Mouse (Mus musculus) midbrain, embryonic 16.5 days (tissue): ENCODE measurements at regions not wholly inside any gene's neighbourhood (a gene's known extent, or its start where the extent isn't known, plus 50 kb on each side); places are given as distances from the start of the nearest gene placed in this dataset.

Experiments
- ATAC-seq: fragments of 200-750 bp; cut with Nextera tagmentation; 2 replicates; pipeline ENCODE4 v1.8.0; 2017; ENCODE audit warnings: moderate TSS enrichment
- H3K27ac ChIP-seq: fragments of 300-500 bp; sonication (generic); 2 replicates; pipeline ENCODE4 v1.5.1; 2014; ENCODE audit warnings: mild to moderate bottlenecking, low read length, mixed read lengths
- H3K27me3 ChIP-seq: fragments of 300-500 bp; sonication (generic); 2 replicates; pipeline ENCODE4 v1.6.1; 2014; ENCODE audit warnings: low read depth, low read length, mixed read lengths; ENCODE audit not compliant: control insufficient read depth, insufficient read depth
- H3K36me3 ChIP-seq: fragments of 300-500 bp; sonication (generic); 2 replicates; pipeline ENCODE4 v1.6.1; 2014; ENCODE audit warnings: mild to moderate bottlenecking, low read length, moderate library complexity, mixed read lengths; ENCODE audit not compliant: control insufficient read depth, insufficient read depth
- H3K4me1 ChIP-seq: fragments of 300-500 bp; sonication (generic); 2 replicates; pipeline ENCODE4 v1.6.1; 2014; ENCODE audit warnings: mild to moderate bottlenecking, low read length, mixed read lengths; ENCODE audit not compliant: control insufficient read depth, insufficient read depth
- H3K4me2 ChIP-seq: fragments of 300-500 bp; sonication (generic); 2 replicates; pipeline ENCODE4 v1.6.1; 2014; ENCODE audit warnings: mild to moderate bottlenecking, low read length, mixed read lengths
- H3K4me3 ChIP-seq: fragments of 300-500 bp; sonication (generic); 2 replicates; pipeline ENCODE4 v1.5.1; 2014; ENCODE audit warnings: low read depth, mild to moderate bottlenecking, low read length, moderate library complexity, mixed read lengths
- H3K9ac ChIP-seq: fragments of 300-500 bp; sonication (generic); 2 replicates; pipeline ENCODE4 v1.6.1; 2014; ENCODE audit warnings: low read depth, low read length, mixed read lengths
- H3K9me3 ChIP-seq: fragments of 300-500 bp; sonication (generic); replicated peaks from 2 replicates; pipeline ENCODE4 v1.6.1; 2014; ENCODE audit warnings: mild to moderate bottlenecking, low read length, mixed read lengths; ENCODE audit not compliant: control insufficient read depth, poor library complexity, severe bottlenecking
- WGBS: fragments of 180-500 bp; shearing (Covaris S2); extraction: QIAGEN DNeasy Blood & Tissue Kit; methylation state at CpG from one replicate; pipeline ENCODE4 v1.1.7; 2014; 5-methylcytosine and 5-hydroxymethylcytosine counted together

DNA sequence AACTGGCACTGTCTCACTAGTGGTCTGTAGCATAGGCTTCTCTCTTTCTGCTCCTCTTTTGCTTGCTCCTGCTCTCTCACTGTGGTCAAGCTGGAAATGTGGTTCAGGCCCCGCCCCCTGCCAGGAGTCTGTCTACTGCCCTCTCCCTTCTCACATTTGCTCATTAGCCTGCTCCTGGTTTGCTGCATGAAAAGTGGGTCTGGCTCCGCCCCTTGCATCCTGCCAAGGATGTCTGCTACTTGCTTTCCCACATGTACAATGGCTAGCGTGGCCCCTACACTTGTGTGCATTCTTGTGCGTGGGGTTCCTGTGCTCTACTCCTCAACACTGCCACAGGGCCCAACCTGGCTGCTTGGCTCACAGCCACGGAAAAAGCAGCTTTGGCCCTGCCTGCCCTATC is 326.7 kb upstream of the Chrm3 start:
- H3K4me3 ChIP-seq, result no peak overlapping the region
- H3K9me3 ChIP-seq, result no peaks in the 10 kb centered on the region
- WGBS, result 72% methylated on average over 5 of the region's 5 CpGs
- no peaks in the 10 kb centered on the region for H3K27me3 ChIP-seq
- no peaks in the 10 kb centered on the region for H3K36me3 ChIP-seq
- H3K4me1 ChIP-seq, result no peaks in the 10 kb centered on the region
- no peak overlapping the region for H3K4me2 ChIP-seq
- no peak overlapping the region for H3K9ac ChIP-seq
- H3K27ac ChIP-seq, result no peak overlapping the region
- no peak for ATAC-seq

DNA sequence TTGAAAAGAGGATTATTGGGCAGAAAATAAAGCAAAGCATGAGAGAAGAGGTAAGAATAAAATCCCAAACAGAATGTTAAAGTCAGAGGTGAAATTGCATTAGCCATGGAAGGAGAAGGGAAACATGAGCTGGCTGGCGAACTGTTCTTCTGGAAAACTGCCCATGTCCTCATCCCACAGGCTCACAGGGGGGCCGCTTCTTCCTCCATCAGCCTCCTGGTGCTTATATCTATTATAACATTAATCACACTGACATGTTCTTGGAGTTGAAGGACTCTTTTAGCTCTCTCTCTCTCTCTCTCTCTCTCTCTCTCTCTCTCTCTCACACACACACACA is 293.4 kb upstream of the Chrm3 start:
- no peak overlapping the region for H3K9ac ChIP-seq
- no peaks in the 10 kb centered on the region for H3K27me3 ChIP-seq
- H3K9me3 ChIP-seq, result no peaks in the 10 kb centered on the region
- no peak for ATAC-seq
- no peak overlapping the region for H3K4me2 ChIP-seq
- H3K36me3 ChIP-seq, result no peaks in the 10 kb centered on the region
- WGBS, result 13% methylated on average over 2 of the region's 2 CpGs
- H3K27ac ChIP-seq, result 0 out of 2 replicates have a peak overlapping the region, but pooled peaks have one; percentile 20
- no peak overlapping the region for H3K4me3 ChIP-seq
- H3K4me1 ChIP-seq, result peaks cover 3% of the 10 kb centered on the region; the same call in 1 of the 2 replicates

DNA sequence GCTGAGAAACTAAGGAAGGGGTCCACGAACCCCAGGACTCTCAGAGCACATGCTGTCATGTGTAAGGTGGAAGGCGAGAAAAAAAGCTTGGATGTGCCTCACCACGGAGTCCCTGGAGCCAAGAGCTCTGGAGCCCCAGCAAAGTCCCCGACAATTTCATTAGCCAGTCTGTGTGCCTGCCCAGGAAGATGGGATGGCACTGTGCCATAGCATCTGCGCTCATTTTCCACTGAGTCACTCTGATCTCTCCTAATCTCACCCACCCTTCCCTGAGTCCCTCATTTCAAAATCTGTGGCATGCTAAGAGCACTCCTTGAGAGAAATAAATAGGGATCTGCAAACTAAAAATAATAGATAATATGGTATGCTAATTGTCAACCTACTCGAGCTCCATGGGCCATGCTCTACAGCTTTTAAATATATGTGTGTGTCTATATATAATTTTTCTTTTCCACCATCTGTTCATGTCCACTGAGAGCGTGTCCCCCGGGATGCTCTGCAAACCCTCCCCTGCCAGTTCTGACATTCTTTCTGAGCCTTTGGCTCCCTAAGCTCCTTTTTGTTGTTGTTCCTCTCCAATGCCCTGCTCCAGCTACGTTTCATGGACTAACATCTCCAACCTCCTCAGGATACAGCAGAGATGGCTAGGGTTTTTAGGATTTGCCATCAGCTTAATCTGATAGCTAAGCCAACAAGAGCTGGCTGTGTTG is 292.9 kb upstream of the Chrm3 start:
- no peaks in the 10 kb centered on the region for H3K27me3 ChIP-seq
- peak; percentile 78 for ATAC-seq
- no peaks in the 10 kb centered on the region for H3K36me3 ChIP-seq
- no peak overlapping the region for H3K4me2 ChIP-seq
- H3K27ac ChIP-seq, result 0 out of 2 replicates have a peak overlapping the region, but pooled peaks have one; percentile 20
- no peaks in the 10 kb centered on the region for H3K9me3 ChIP-seq
- H3K9ac ChIP-seq, result no peak overlapping the region
- no peak overlapping the region for H3K4me3 ChIP-seq
- 34% methylated on average over 9 of the region's 9 CpGs for WGBS
- H3K4me1 ChIP-seq, result peaks cover 3% of the 10 kb centered on the region; the same call in 1 of the 2 replicates

DNA sequence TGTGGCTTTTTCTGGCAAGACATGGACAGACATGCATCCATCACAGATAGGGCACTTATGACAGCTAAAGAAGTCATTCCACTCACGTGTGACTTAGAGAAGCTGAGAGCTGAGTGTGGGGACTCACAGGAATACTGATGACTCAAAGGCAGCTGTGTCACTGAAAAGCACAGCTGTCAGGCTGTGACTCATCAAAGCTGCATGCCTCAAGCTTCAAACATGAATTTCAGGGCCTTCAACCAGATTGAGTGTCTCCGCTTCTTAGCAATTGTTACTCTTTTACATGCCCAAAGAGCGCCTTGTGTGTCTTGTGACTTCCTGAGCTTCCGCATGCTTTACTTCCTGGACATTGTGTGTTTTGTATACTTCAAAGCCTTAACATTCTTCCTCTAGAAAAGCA is 276.2 kb upstream of the Chrm3 start:
- no peak overlapping the region for H3K4me3 ChIP-seq
- H3K36me3 ChIP-seq, result no peaks in the 10 kb centered on the region
- no peaks in the 10 kb centered on the region for H3K4me1 ChIP-seq
- no peak overlapping the region for H3K9ac ChIP-seq
- H3K27ac ChIP-seq, result no peak overlapping the region
- ATAC-seq, result peak; percentile 80
- H3K27me3 ChIP-seq, result no peaks in the 10 kb centered on the region
- H3K4me2 ChIP-seq, result no peak overlapping the region
- H3K9me3 ChIP-seq, result no peaks in the 10 kb centered on the region
- 56% methylated on average over 4 of the region's 4 CpGs for WGBS

DNA sequence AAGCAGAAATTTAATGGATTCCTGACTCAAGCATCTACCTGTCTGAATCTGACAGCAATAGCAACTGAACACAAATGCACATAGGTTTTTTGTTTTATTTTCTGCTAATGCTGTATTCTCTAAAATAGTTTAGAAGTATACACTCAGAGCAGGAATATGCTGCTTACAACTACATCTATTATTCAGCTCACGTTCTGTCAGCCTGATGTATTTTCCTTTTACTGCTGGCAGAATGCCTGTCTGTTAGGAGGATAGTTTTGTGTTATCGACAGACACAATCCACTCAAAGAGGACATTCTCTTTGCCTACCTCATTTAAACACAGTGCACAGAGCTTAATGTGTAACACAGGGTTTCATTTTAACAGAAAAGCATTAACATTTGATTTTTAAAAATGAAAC is 269.8 kb upstream of the Chrm3 start:
- H3K36me3 ChIP-seq, result no peaks in the 10 kb centered on the region
- 51% methylated on average over 2 of the region's 2 CpGs for WGBS

DNA sequence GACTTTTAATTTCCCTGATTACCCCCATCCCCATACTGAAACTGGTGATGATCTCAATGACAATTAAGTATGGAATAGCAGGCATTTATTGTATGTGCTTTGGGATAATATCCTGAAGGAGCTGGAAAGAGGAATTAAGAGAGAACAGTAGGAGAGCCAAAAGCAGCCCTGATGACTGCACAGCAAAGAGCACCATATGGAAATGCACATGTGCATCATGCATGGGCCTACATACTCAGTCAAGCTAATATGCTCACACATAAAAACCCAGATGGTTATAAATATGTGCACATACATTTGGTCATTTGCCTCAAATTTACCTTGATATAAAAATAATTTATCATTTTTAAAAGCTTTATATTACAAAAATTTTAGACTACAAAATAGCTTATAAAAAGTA is 259.0 kb upstream of the Chrm3 start:
- Histone ChIP-seq H3K27me3 (no peaks in the 10 kb centered on the region), H3K4me2 (no peak overlapping the region), H3K4me3 (no peak overlapping the region), H3K9me3 (no peaks in the 10 kb centered on the region), H3K4me1 (no peaks in the 10 kb centered on the region), H3K9ac (no peak overlapping the region), H3K27ac (no peak overlapping the region), H3K36me3 (no peaks in the 10 kb centered on the region)
- ATAC-seq, result no peak

More for the DNA sequence above, 269.8 kb upstream of the Chrm3 start:
- Histone ChIP-seq H3K4me2 (no peak overlapping the region), H3K9ac (no peak overlapping the region), H3K4me1 (no peaks in the 10 kb centered on the region), H3K27ac (no peak overlapping the region), H3K9me3 (no peaks in the 10 kb centered on the region), H3K4me3 (no peak overlapping the region), H3K27me3 (no peaks in the 10 kb centered on the region)
- peak; percentile 45 for ATAC-seq

DNA sequence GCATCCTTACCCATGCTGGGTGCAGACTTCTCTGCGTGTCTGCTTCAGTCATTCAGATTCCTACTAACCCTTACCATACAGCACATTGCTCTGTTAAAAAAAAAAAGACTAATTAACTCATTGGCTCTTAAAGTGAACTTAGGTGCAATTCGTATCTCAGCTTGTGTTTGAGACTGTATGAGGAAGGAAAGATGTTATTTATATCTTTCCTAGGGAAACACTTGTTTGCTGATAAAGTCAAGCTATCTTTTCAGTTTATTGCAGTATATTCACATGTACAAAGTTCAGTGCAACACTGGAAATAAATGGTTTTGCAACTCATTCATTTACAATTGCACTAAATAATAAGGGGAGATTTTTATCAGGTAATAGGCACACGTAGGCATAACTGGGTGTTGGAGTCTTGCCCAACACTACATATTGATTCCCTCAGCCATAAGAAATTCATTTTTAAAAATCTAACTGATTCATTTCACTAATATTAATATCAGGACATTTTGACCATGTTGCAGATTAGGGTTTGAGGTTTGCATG is 257.8 kb upstream of the Chrm3 start:
- no peak overlapping the region for H3K27ac ChIP-seq
- no peak overlapping the region for H3K4me3 ChIP-seq
- no peak for ATAC-seq
- no peaks in the 10 kb centered on the region for H3K4me1 ChIP-seq
- H3K36me3 ChIP-seq, result no peaks in the 10 kb centered on the region
- H3K9me3 ChIP-seq, result no peaks in the 10 kb centered on the region
- WGBS, result 86% methylated on average over 3 of the region's 3 CpGs
- H3K27me3 ChIP-seq, result no peaks in the 10 kb centered on the region
- H3K4me2 ChIP-seq, result no peak overlapping the region
- H3K9ac ChIP-seq, result no peak overlapping the region

DNA sequence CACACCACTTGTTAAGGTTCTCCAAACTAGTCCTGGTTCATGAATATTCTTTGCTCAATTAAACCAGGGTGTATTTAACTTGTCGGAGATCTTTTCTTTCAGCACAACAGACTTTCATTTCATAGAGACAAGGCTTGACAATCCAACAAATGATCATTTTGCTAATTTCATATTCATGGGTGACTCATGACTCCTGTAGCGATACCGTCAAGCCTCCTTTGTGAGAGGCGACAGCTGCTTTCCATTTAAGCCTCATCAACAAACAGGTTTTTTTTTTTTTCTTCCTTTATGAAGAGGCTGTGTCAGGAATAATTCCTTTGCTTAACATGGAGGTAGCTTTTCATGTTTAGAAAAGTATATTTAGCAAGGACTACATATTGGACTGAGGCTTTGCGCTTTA is 214.3 kb upstream of the Chrm3 start:
- H3K4me3 ChIP-seq, result no peak overlapping the region
- H3K4me1 ChIP-seq, result no peaks in the 10 kb centered on the region
- WGBS, result 66% methylated on average over 5 of the region's 5 CpGs
- H3K36me3 ChIP-seq, result no peaks in the 10 kb centered on the region
- H3K9ac ChIP-seq, result no peak overlapping the region
- no peaks in the 10 kb centered on the region for H3K9me3 ChIP-seq
- no peak overlapping the region for H3K27ac ChIP-seq
- no peaks in the 10 kb centered on the region for H3K27me3 ChIP-seq
- no peak for ATAC-seq
- H3K4me2 ChIP-seq, result no peak overlapping the region

DNA sequence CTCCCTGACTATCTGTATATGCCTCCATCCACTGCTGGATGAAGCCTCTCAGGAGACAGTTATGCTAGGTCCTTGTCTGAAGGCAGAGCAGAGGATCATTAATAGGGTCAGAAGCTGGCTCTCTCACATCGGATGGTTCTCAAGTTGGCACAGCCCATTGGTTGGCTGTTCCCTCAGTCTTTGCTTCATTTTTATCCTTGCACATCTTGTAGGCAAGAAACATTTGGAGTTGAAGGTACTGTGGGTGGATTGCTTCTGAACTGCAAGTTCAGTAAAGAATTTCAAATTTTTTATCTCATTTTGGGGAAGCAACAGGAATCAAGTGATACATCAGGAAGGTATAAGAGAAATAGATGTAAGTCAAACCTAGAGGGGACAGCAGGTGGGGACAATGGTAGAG is 206.2 kb upstream of the Chrm3 start:
- 97% methylated on average over 1 of the region's 1 CpGs for WGBS
- Histone ChIP-seq H3K4me2 (no peak overlapping the region), H3K27me3 (no peaks in the 10 kb centered on the region), H3K36me3 (no peaks in the 10 kb centered on the region), H3K9ac (no peak overlapping the region), H3K4me3 (no peak overlapping the region), H3K9me3 (no peaks in the 10 kb centered on the region), H3K27ac (no peak overlapping the region), H3K4me1 (no peaks in the 10 kb centered on the region)
- ATAC-seq, result no peak
